Mouse (Mus musculus) neural tube, embryonic 12.5 days (tissue): Measurements from ENCODE around the gene Clns1a. TPM values are rescaled to one million over a fixed set of nuclear protein-coding genes. Genes with fewer than 3 reads are reported as not detected.

Experiments
- ATAC-seq: fragments of 200-750 bp; cut with Nextera tagmentation; 2 replicates; pipeline ENCODE4 v1.8.0; 2017; ENCODE audit warnings: low read depth, mild to moderate bottlenecking, moderate TSS enrichment, moderate library complexity; ENCODE audit not compliant: low FRiP score
- H3K27ac ChIP-seq: fragments of 300-500 bp; sonication (generic); 2 replicates; pipeline ENCODE4 v1.5.1; 2016
- H3K27me3 ChIP-seq: fragments of 300-500 bp; sonication (generic); replicated peaks from 2 replicates; pipeline ENCODE4 v1.6.1; 2016; ENCODE audit warnings: mild to moderate bottlenecking
- H3K36me3 ChIP-seq: fragments of 300-500 bp; sonication (generic); 2 replicates; pipeline ENCODE4 v1.6.1; 2016; ENCODE audit warnings: mild to moderate bottlenecking
- H3K4me1 ChIP-seq: fragments of 300-500 bp; sonication (generic); 2 replicates; pipeline ENCODE4 v1.6.1; 2016
- H3K4me2 ChIP-seq: fragments of 300-500 bp; sonication (generic); replicated peaks from 2 replicates; pipeline ENCODE4 v1.6.1; 2016; ENCODE audit warnings: mild to moderate bottlenecking
- H3K4me3 ChIP-seq: fragments of 300-500 bp; sonication (generic); 2 replicates; pipeline ENCODE4 v1.5.1; 2016
- H3K9ac ChIP-seq: fragments of 300-500 bp; sonication (generic); 2 replicates; pipeline ENCODE4 v1.6.1; 2016; ENCODE audit warnings: mild to moderate bottlenecking
- H3K9me3 ChIP-seq: fragments of 300-500 bp; sonication (generic); 2 replicates; pipeline ENCODE4 v1.6.1; 2016; ENCODE audit warnings: mild to moderate bottlenecking
- WGBS: fragments of 180-500 bp; shearing (Covaris S2); methylation state at CpG from one replicate; pipeline ENCODE4 v1.1.7; 2016; 5-methylcytosine and 5-hydroxymethylcytosine counted together
- polyA plus RNA-seq: library from polyadenylated mRNA; unstranded; fragments of >200 nt; fragmentation: Nextera tagmentation; extraction: Ambion mirVana; gene quantifications from 2 replicates; pipeline ENCODE4 v1.2.1, GENCODE M21; 2016

The Clns1a gene
- polyA plus RNA-seq, 1 experiment from 2014 or later: 215 TPM

DNA sequence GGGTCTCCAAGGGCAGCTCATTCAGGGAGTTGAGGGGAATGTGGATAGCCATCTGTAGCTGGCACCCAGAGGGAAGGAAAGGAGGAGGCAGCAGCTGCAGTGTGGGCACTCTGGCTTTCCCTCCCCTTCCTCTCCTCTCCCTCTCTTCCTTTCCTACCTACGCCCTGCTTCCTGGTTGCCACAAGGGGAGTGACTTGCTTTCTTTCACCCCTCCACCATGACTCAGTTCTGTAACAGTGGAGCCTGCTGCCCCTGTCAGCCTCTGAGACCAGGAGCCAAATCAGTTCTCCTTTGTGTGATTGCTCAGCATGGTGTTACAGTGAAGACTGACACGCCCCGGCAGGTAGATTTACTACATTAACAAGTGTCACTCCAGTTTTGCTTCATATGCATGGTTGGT, 12.8 kb downstream of the Clns1a start:
- Histone ChIP-seq H3K4me3 (no peak overlapping the region), H3K4me1 (no peaks in the 10 kb centered on the region), H3K9ac (no peak overlapping the region), H3K27ac (no peak overlapping the region), H3K27me3 (no peaks in the 10 kb centered on the region), H3K9me3 (no peaks in the 10 kb centered on the region), H3K4me2 (no peak overlapping the region), H3K36me3 (peaks cover 19% of the 10 kb centered on the region)
- no peak for ATAC-seq
- 89% methylated on average over 3 of the region's 3 CpGs for WGBS

DNA sequence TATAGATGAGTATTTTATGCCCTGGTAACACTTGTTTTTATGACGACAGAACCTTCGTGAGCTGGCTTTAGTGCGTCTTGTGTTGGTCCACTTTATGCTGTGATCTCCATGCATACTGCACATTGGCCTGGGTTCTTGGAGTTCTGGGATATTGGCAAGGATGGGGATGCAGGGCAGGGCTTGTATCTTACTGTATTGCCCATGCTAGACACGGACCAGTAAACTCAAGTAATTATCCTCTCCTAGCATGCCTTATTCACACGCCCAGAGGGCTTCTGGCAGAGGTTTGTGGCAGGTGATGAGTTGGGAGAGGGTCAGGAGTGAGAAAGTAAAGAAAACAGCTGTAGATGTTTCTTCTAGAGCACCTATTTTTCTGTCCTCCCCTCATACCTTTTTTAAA, 18.2 kb downstream of the Clns1a start:
- Histone ChIP-seq H3K27ac (no peak overlapping the region), H3K4me1 (no peaks in the 10 kb centered on the region), H3K9me3 (no peaks in the 10 kb centered on the region), H3K27me3 (no peaks in the 10 kb centered on the region), H3K9ac (no peak overlapping the region), H3K36me3 (peaks cover 66% of the 10 kb centered on the region), H3K4me3 (no peak overlapping the region), H3K4me2 (no peak overlapping the region)
- WGBS: 96% methylated on average over 5 of the region's 5 CpGs
- no peak for ATAC-seq

DNA sequence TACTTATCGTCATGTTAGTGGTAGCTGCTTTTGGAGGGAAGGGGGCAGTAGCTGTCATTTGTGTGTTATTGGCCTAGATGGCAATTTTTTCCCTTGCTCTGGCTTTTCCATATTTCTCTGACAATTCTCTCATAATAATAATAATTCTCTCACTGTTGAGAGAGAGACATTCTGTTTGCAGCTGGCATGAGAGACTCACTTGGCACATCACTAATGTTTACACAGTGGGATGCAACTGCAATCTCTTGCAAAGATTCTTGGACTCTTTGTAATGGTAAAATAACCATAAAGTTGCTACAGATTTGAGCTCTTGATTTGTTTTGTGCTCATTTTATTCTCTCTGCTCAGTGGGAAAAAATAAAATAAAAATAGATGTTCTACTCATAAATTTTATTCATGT, 20.9 kb downstream of the Clns1a start:
- Histone ChIP-seq H3K4me3 (no peak overlapping the region), H3K9ac (no peak overlapping the region), H3K27ac (no peak overlapping the region), H3K4me1 (no peaks in the 10 kb centered on the region), H3K9me3 (no peaks in the 10 kb centered on the region), H3K27me3 (no peaks in the 10 kb centered on the region), H3K36me3 (peaks cover 70% of the 10 kb centered on the region), H3K4me2 (no peak overlapping the region)
- WGBS: 85% methylated on average over 1 of the region's 1 CpGs
- ATAC-seq: no peak

DNA sequence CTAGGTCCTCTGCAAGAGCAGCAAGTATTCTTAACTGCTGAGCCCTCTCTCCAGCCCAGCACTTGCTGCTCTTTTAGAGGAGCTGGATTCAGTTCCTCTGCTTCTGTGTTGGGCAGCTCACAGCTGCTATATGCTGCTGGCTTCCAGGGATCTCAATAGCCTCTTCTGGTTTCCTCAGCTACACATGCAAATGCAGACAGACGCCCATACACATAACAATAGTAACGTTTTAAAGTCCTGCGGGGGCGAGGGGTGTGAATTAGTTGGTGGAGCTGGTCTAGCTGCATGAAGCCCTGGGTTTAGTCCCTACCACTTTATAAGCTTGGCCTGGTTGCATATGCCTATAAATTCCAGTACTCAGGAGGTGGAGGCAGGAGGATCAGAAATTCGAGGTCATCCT, 22.6 kb downstream of the Clns1a start:
- no peak for ATAC-seq
- WGBS: 73% methylated on average over 5 of the region's 5 CpGs
- H3K36me3 ChIP-seq: peaks cover 62% of the 10 kb centered on the region

DNA sequence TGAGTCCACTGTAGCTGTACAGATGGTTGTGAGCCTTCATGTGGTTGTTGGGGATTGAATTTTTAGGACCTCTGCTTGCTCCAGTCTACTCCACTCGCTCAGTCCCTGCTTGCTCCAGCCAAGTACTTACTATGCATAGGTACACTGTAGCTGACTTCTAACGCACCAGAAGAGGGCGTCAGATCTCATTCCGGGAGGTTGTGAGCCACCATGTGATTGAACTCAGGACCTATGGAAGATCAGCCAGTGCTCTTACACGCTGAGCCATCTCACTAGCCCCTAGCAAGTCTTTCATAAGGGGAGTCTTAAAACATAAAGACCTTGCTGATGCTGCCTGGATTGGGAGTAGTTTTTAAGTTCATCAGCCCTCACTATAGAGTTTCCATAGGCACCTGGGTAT, 23.7 kb downstream of the Clns1a start:
- ATAC-seq: no peak
- H3K9me3 ChIP-seq: no peaks in the 10 kb centered on the region
- WGBS: 85% methylated on average over 5 of the region's 5 CpGs
- peaks cover 54% of the 10 kb centered on the region for H3K36me3 ChIP-seq
- no peak overlapping the region for H3K9ac ChIP-seq
- no peaks in the 10 kb centered on the region for H3K4me1 ChIP-seq
- H3K4me2 ChIP-seq: no peak overlapping the region
- H3K4me3 ChIP-seq: no peak overlapping the region
- no peaks in the 10 kb centered on the region for H3K27me3 ChIP-seq
- no peak overlapping the region for H3K27ac ChIP-seq

More for the DNA sequence above, 22.6 kb downstream of the Clns1a start:
- H3K9ac ChIP-seq: no peak overlapping the region
- H3K4me2 ChIP-seq: no peak overlapping the region
- no peaks in the 10 kb centered on the region for H3K9me3 ChIP-seq
- no peak overlapping the region for H3K4me3 ChIP-seq
- H3K4me1 ChIP-seq: no peaks in the 10 kb centered on the region
- no peaks in the 10 kb centered on the region for H3K27me3 ChIP-seq
- H3K27ac ChIP-seq: no peak overlapping the region

DNA sequence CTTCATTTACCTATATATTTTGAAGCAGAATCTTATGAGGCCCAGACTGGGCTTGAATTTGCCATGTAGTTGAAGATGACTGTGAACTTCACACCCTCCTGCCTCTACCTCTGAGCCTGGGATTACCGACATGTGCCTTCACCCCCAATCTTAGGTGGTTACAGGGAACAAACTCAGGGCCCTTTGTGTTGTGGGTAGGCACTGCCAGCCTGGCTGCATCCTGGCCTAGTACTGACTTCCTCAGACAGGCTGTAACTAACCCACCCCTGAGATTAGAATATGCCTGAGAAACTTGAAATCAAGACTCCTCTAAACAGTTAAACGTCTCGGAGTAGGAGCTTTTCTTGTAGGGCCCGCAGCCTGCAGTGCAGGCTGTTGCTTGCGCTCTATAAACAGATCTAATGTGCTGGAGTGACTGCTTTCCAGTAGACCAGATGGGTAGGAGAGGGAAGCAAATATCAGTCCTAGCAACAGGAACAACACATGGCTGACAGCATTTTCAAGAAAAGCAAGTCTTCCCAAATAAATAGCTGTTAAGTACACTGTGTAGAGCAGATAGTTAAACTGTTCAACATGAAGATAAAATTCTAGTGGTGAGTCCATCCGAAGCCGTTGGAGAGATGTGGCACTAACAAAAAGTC, 26.0 kb downstream of the Clns1a start:
- no peak overlapping the region for H3K4me2 ChIP-seq
- WGBS: 93% methylated on average over 7 of the region's 7 CpGs
- no peaks in the 10 kb centered on the region for H3K27me3 ChIP-seq
- H3K9ac ChIP-seq: no peak overlapping the region
- no peaks in the 10 kb centered on the region for H3K4me1 ChIP-seq
- H3K27ac ChIP-seq: no peak overlapping the region
- no peak for ATAC-seq
- peaks cover 41% of the 10 kb centered on the region for H3K36me3 ChIP-seq
- no peak overlapping the region for H3K4me3 ChIP-seq
- H3K9me3 ChIP-seq: no peaks in the 10 kb centered on the region

DNA sequence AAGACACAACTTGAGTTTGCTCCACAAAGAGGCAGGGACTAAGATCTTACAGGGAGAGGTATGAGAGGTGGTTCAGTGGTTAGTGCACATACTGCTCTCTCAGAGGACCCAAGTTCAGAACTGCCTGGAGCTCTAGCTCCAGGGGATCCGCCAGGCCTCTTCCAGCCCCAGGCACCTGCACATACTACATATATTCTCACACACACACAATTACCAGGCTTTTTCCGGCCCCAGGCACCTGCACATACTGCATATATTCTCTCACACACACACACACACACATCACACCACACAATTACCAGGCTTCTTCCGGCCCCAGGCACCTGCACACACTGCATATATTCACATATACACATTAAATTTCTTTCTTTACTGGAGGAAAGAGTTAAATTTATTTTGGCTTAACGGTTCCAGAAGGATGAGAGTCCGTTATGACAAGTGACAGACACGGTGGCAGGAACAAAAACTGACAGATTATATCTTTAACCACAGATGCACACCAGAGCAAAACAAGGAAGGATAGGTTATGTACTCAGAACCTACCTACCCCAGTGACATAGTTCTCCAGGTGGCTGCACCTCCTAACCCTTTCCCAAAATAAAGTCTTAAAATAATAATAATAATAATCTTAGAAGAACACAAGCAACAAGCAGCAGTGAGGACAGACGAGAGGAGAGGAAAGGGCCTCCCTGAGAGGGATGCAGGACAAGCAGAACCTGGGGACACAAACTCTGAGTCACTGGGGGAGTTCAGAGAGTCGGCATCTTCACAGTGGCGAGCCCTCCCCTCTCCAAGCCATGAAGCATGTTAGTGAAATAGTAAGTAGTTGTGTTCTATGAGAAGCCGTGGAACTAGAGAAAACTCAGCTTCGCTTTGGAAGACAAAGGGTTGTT, 27.5 kb downstream of the Clns1a start:
- no peak for ATAC-seq
- H3K4me3 ChIP-seq: no peak overlapping the region
- no peak overlapping the region for H3K9ac ChIP-seq
- no peak overlapping the region for H3K27ac ChIP-seq
- peaks cover 30% of the 10 kb centered on the region for H3K36me3 ChIP-seq
- H3K9me3 ChIP-seq: no peaks in the 10 kb centered on the region
- H3K4me2 ChIP-seq: no peak overlapping the region
- 91% methylated on average over 11 of the region's 11 CpGs for WGBS
- peaks cover 3% of the 10 kb centered on the region for H3K4me1 ChIP-seq
- no peaks in the 10 kb centered on the region for H3K27me3 ChIP-seq

DNA sequence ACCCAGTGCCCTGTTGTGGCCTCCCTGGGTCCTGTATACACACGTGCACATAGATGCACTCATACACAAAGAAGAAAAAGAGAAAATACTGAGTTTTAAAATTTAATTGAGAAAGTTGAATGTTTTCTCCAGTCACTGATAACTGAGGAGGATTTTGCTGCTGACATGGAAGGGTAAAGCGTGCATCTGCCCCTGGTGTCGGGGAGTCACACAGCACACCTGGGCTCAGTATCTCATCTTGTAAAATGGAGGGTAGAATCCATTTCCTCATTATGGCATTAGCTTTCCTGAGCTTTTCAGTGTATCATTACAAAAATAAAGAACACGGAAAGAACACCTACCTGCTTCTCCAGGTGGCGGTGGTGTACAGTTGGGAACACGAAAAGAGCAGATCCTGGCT, 29.0 kb downstream of the Clns1a start:
- H3K27ac ChIP-seq: no peak overlapping the region
- no peak for ATAC-seq
- WGBS: 96% methylated on average over 6 of the region's 6 CpGs
- no peak overlapping the region for H3K4me3 ChIP-seq
- H3K9me3 ChIP-seq: no peaks in the 10 kb centered on the region
- peaks cover 18% of the 10 kb centered on the region; the same call in 1 of the 2 replicates for H3K36me3 ChIP-seq
- H3K9ac ChIP-seq: no peak overlapping the region
- H3K4me2 ChIP-seq: no peak overlapping the region
- peaks cover 10% of the 10 kb centered on the region for H3K4me1 ChIP-seq
- no peaks in the 10 kb centered on the region for H3K27me3 ChIP-seq

DNA sequence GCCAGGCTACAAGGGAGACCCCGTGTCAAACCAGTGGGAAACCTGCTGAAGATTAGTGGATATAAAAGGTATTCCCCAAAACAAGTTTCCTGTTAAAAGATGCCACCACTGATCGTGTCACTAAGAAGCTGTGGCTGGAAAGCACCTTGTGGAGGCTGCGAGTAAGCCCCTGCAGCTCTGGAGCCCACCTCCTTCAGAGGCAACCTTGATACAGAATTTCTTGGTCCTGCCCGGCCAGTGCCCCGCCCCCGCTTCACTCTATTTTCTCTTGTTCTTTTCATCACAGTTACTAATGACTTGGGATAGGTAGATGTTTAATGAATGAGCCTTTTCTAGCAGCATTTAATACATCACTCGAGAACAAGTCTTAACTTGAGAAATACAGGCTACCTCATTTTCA, 29.6 kb downstream of the Clns1a start:
- Histone ChIP-seq H3K9ac (no peak overlapping the region), H3K4me2 (no peak overlapping the region), H3K4me3 (no peak overlapping the region), H3K27ac (no peak overlapping the region), H3K27me3 (no peaks in the 10 kb centered on the region), H3K36me3 (peaks cover 11% of the 10 kb centered on the region; the same call in 1 of the 2 replicates), H3K4me1 (peaks cover 10% of the 10 kb centered on the region), H3K9me3 (no peaks in the 10 kb centered on the region)
- no peak for ATAC-seq
- 89% methylated on average over 7 of the region's 7 CpGs for WGBS

DNA sequence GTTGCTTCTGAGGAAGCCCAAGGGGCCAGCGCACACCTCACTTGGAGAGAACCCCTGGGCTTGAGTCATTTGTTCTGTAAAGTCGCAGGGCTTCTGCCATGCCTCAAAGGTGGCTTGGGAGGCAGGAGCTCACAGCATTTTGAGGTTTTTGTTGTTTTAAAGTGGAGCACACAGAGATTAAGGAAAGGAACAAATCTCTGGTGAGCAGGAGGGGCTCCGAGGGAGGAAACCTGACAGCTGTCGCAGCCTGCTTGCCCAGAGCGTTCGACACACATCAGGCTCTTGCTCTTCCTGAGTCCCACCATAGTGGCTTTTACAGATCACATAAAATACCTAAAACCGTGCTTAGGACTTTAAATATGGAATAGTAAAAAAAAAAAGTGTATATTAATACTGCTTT, 30.3 kb downstream of the Clns1a start:
- H3K9ac ChIP-seq: no peak overlapping the region
- no peaks in the 10 kb centered on the region for H3K9me3 ChIP-seq
- no peak for ATAC-seq
- no peak overlapping the region for H3K27ac ChIP-seq
- H3K27me3 ChIP-seq: no peaks in the 10 kb centered on the region
- peaks cover 10% of the 10 kb centered on the region for H3K4me1 ChIP-seq
- no peak overlapping the region for H3K4me2 ChIP-seq
- H3K36me3 ChIP-seq: peaks cover 11% of the 10 kb centered on the region; the same call in 1 of the 2 replicates
- WGBS: 83% methylated on average over 7 of the region's 7 CpGs
- no peak overlapping the region for H3K4me3 ChIP-seq

DNA sequence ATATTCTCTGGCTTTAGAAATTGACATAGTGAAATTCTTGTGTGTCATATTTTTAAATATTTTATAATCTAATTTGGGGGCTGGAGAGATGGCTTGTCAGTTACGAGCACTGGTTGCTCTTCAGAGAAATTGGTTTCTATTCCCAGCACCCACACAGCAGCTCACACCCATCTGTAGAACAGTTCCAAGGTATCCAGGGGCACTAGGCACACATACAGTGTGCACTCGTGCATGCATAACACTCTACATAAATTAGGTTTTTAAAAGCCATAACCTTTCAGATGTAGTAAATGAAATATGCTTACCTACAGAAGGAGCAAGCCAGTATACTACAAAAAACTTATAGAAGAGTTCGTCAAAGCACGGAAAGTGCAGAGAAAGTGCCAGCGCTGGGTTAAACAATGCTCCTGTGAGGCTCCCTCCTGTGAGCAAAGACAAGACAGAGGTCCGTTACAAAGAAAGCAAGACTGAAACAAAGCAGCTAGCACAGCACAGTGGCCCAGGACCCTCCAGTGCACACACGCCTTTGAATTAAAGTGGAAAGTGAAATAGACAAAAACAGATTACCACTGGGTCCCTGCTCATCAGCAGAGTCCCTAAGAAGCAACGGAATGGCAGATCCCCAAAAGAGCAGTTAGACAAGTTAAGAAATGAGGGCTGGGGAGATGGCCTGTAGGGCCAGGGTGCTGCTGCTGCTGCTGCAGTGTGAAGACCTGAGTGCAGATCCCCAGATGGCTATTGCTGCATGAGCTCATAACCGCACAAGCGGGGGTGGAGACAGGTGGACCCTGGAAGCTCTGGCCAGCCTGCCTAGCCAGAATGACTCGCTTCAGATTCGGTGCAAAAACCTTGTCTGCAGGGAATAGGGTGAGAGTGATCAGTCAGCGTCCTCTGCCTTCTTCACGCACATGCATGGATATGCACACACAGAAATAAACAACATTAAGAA, 32.5 kb downstream of the Clns1a start:
- peaks cover 8% of the 10 kb centered on the region; the same call in 1 of the 2 replicates for H3K36me3 ChIP-seq
- peak overlapping the region; percentile 31; the same call in 1 of the 2 replicates for H3K4me2 ChIP-seq
- peaks cover 10% of the 10 kb centered on the region for H3K4me1 ChIP-seq
- no peaks in the 10 kb centered on the region for H3K9me3 ChIP-seq
- 33% methylated on average over 14 of the region's 14 CpGs for WGBS
- no peaks in the 10 kb centered on the region for H3K27me3 ChIP-seq
- H3K27ac ChIP-seq: no peak overlapping the region; the same call in 1 of the 2 replicates
- H3K4me3 ChIP-seq: no peak overlapping the region
- peak; percentile 52; the same call in 1 of the 2 replicates for ATAC-seq
- no peak overlapping the region for H3K9ac ChIP-seq

DNA sequence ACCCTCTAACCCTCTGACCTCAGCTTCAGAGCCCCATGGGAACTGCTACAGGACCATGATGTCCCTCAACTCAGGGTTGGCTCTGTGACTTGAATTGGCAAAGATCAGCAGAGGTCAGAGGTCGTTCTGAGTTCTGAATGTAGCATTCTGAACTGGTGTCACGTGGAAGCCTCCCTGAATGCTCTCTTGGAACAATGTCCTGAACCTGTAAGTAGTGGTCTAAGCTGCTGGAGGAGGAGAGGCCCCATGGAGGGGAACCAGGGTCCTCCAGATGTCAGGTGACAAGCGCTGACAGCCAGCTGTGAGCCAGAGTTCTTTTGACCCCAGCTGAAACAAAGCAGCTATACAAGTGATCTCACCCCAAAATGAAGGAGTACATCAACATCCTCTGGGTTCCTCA, 34.0 kb downstream of the Clns1a start:
- ATAC-seq: no peak

More for the DNA sequence above, 34.0 kb downstream of the Clns1a start:
- H3K4me1 ChIP-seq: peaks cover 10% of the 10 kb centered on the region
- H3K27me3 ChIP-seq: no peaks in the 10 kb centered on the region
- H3K4me2 ChIP-seq: no peak overlapping the region
- H3K4me3 ChIP-seq: no peak overlapping the region
- no peak overlapping the region for H3K27ac ChIP-seq
- H3K36me3 ChIP-seq: peaks cover 6% of the 10 kb centered on the region; the same call in 1 of the 2 replicates
- H3K9ac ChIP-seq: no peak overlapping the region
- 60% methylated on average over 3 of the region's 3 CpGs for WGBS
- H3K9me3 ChIP-seq: no peaks in the 10 kb centered on the region
